Mouse (Mus musculus) kidney, embryonic 14.5 days (tissue): ENCODE results near the gene Otud7b. TPM values are rescaled to one million over a fixed set of nuclear protein-coding genes. Genes with fewer than 3 reads are reported as not detected.

Source experiments
- ATAC-seq: fragments of 200-750 bp; cut with Nextera tagmentation; 2 replicates; pipeline ENCODE4 v1.8.0; 2017; ENCODE audit warnings: moderate number of reproducible peaks, mild to moderate bottlenecking, moderate TSS enrichment, moderate library complexity; ENCODE audit not compliant: low FRiP score, low TSS enrichment
- H3K27ac ChIP-seq: fragments of 300-500 bp; sonication (generic); 2 replicates; pipeline ENCODE4 v1.5.1; 2014; ENCODE audit warnings: low read depth, mild to moderate bottlenecking, low read length, moderate library complexity, mixed read lengths
- H3K27me3 ChIP-seq: fragments of 300-500 bp; sonication (generic); 2 replicates; pipeline ENCODE4 v1.6.1; 2014; ENCODE audit warnings: mild to moderate bottlenecking, low read length; ENCODE audit not compliant: control insufficient read depth, insufficient read depth
- H3K36me3 ChIP-seq: fragments of 300-500 bp; sonication (generic); 2 replicates; pipeline ENCODE4 v1.6.1; 2014; ENCODE audit warnings: low read length, mixed read lengths; ENCODE audit not compliant: control insufficient read depth, insufficient read depth
- H3K4me1 ChIP-seq: fragments of 300-500 bp; sonication (generic); 2 replicates; pipeline ENCODE4 v1.6.1; 2014; ENCODE audit warnings: low read length, mixed read lengths; ENCODE audit not compliant: control insufficient read depth, insufficient read depth
- H3K4me2 ChIP-seq: fragments of 300-500 bp; sonication (generic); replicated peaks from 2 replicates; pipeline ENCODE4 v1.6.1; 2014; ENCODE audit warnings: low read depth, mild to moderate bottlenecking, low read length
- H3K4me3 ChIP-seq: fragments of 300-500 bp; sonication (generic); 2 replicates; pipeline ENCODE4 v1.5.1; 2014; ENCODE audit warnings: mild to moderate bottlenecking, low read length
- H3K9ac ChIP-seq: fragments of 300-500 bp; sonication (generic); 2 replicates; pipeline ENCODE4 v1.6.1; 2014; ENCODE audit warnings: low read depth, mild to moderate bottlenecking, low read length, moderate library complexity
- H3K9me3 ChIP-seq: fragments of 300-500 bp; sonication (generic); 2 replicates; pipeline ENCODE4 v1.6.1; 2016; ENCODE audit warnings: low read length; ENCODE audit not compliant: control insufficient read depth
- WGBS: fragments of 180-500 bp; shearing (Covaris S2); extraction: QIAGEN DNeasy Blood & Tissue Kit; methylation state at CpG from one replicate; pipeline ENCODE4 v1.1.7; 2014; 5-methylcytosine and 5-hydroxymethylcytosine counted together
- polyA plus RNA-seq: library from polyadenylated mRNA; unstranded; fragments of >200 nt; fragmentation: Nextera tagmentation; extraction: Ambion mirVana; gene quantifications from 2 replicates; pipeline ENCODE4 v1.2.1, GENCODE M21; 2014

The Otud7b gene
- polyA plus RNA-seq, 1 experiment from 2014 or later, result 18.1 TPM

- H3K9ac ChIP-seq, result no peak overlapping the region
- no peaks in the 10 kb centered on the region for H3K27me3 ChIP-seq
- no peak for ATAC-seq
- no peaks in the 10 kb centered on the region for H3K36me3 ChIP-seq
- H3K4me3 ChIP-seq, result no peak overlapping the region
- no peaks in the 10 kb centered on the region for H3K4me1 ChIP-seq
- 68% methylated on average over 6 of the region's 6 CpGs for WGBS
- no peak overlapping the region for H3K27ac ChIP-seq
- H3K9me3 ChIP-seq, result no peaks in the 10 kb centered on the region
- no peak overlapping the region for H3K4me2 ChIP-seq
These were observed 12.4 kb upstream of the Otud7b start for GRCm38 (mm10) chr3:96091966-96092365.

DNA sequence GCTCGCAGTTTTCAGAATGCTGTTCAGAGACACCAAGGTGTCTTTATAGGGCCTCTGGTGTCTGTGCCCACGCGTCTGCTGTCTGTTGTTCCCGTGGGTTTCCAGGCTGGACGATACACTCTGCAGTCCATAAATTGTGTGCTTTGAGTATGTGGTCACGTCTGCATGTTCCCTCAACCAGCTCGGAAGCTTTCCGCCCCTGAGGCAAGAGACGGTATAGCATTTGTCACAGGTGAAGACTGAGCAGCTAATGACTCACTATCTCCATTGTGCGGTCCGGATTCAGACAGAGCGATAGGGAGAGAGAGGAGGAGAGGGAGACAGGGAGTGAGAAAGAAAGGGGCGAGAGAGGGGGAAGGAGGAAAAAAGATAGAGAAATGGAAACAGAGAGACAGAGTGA lies 10.8 kb upstream of the Otud7b start:
- peak overlapping the region; percentile 23; the same call in 1 of the 2 replicates for H3K9ac ChIP-seq
- ATAC-seq, result no peak
- no peak overlapping the region for H3K27ac ChIP-seq
- H3K9me3 ChIP-seq, result no peaks in the 10 kb centered on the region
- WGBS, result 54% methylated on average over 13 of the region's 13 CpGs
- 0 out of 2 replicates have a peak, but pooled peaks cover 4% of the 10 kb centered on the region for H3K4me1 ChIP-seq
- no peak overlapping the region for H3K4me3 ChIP-seq
- no peak overlapping the region for H3K4me2 ChIP-seq
- H3K27me3 ChIP-seq, result no peaks in the 10 kb centered on the region
- no peaks in the 10 kb centered on the region for H3K36me3 ChIP-seq

DNA sequence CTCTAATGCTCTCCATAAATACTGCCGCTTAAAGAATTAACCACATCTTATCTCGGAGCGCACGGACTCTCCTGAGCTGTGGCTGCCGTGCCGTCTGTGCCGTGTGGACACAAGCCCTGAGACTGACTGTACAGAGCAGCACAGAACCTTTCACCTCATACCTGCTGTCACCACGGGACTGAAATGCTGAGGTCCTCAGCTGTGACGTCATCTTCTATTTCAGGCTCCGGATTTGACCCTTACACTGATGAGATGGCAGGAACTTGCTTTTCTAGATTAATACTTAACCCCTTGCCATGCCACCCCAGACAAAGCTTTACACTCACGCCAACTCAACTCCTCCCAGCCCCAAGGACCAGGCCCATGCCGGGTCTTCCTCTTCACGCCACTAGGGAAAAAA lies 10.1 kb upstream of the Otud7b start:
- no peaks in the 10 kb centered on the region for H3K9me3 ChIP-seq
- no peak overlapping the region for H3K27ac ChIP-seq
- 74% methylated on average over 13 of the region's 13 CpGs for WGBS
- H3K36me3 ChIP-seq, result no peaks in the 10 kb centered on the region
- no peak overlapping the region for H3K4me3 ChIP-seq
- no peak overlapping the region for H3K4me2 ChIP-seq
- H3K27me3 ChIP-seq, result no peaks in the 10 kb centered on the region
- 0 out of 2 replicates have a peak, but pooled peaks cover 4% of the 10 kb centered on the region for H3K4me1 ChIP-seq
- no peak overlapping the region for H3K9ac ChIP-seq
- no peak for ATAC-seq

GRCm38 (mm10) chr3:96098168-96098567 lies 6.2 kb upstream of the Otud7b start:
- no peak overlapping the region for H3K9ac ChIP-seq
- H3K36me3 ChIP-seq, result no peaks in the 10 kb centered on the region
- H3K9me3 ChIP-seq, result no peaks in the 10 kb centered on the region
- H3K4me1 ChIP-seq, result peaks cover 7% of the 10 kb centered on the region; the same call in 1 of the 2 replicates
- H3K4me2 ChIP-seq, result no peak overlapping the region
- no peaks in the 10 kb centered on the region for H3K27me3 ChIP-seq
- no peak overlapping the region for H3K4me3 ChIP-seq
- ATAC-seq, result no peak
- no peak overlapping the region for H3K27ac ChIP-seq
- 61% methylated on average over 4 of the region's 4 CpGs for WGBS

- Histone ChIP-seq H3K27ac (no peak overlapping the region), H3K9ac (no peak overlapping the region), H3K36me3 (no peaks in the 10 kb centered on the region), H3K4me2 (no peak overlapping the region), H3K4me3 (no peak overlapping the region), H3K4me1 (peaks cover 7% of the 10 kb centered on the region; the same call in 1 of the 2 replicates), H3K9me3 (no peaks in the 10 kb centered on the region), H3K27me3 (no peaks in the 10 kb centered on the region)
- WGBS, result 52% methylated on average over 7 of the region's 7 CpGs
- 0 out of 2 replicates have a peak, but pooled peaks have one; percentile 20 for ATAC-seq
These were observed 5.6 kb upstream of the Otud7b start for GRCm38 (mm10) chr3:96098616-96099267.

GRCm38 (mm10) chr3:96102100-96102872 lies 2.0 kb upstream of the Otud7b start:
- Histone ChIP-seq H3K27me3 (no peaks in the 10 kb centered on the region), H3K4me2 (peak overlapping the region; percentile 40), H3K9ac (no peak overlapping the region), H3K4me1 (peaks cover 17% of the 10 kb centered on the region; the same call in 1 of the 2 replicates), H3K9me3 (no peaks in the 10 kb centered on the region), H3K36me3 (no peaks in the 10 kb centered on the region), H3K4me3 (peak overlapping the region; percentile 10; the same call in 1 of the 2 replicates), H3K27ac (no peak overlapping the region)
- no peak for ATAC-seq
- 28% methylated on average over 14 of the region's 14 CpGs for WGBS

DNA sequence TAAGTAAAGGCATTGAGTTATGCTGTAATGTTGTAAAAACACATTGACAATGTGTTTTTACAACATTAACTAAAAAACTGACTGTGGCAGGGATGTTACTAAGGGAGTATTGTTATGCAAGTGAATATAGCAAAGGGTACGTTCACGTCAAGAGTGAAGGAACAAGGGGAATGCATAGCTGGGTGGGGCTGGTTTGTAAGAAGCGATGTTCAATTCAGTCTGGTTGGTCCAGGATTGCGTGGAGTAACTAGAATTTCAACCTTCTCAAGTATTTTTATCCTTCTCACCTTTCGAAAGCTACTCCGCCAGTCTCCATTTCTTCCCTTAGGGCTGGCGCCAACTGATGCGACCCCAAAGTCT lies 446 bp upstream of the Otud7b start:
- Histone ChIP-seq H3K27me3 (no peaks in the 10 kb centered on the region), H3K9me3 (no peaks in the 10 kb centered on the region), H3K4me3 (peak overlapping the region; percentile 87), H3K9ac (peak overlapping the region; percentile 89; the same call in 1 of the 2 replicates), H3K4me1 (peaks cover 12% of the 10 kb centered on the region; the same call in 1 of the 2 replicates), H3K36me3 (no peaks in the 10 kb centered on the region), H3K27ac (peak overlapping the region; percentile 95), H3K4me2 (peak overlapping the region; percentile 57)
- WGBS, result 3% methylated on average over 8 of the region's 8 CpGs
- peak; percentile 40 for ATAC-seq

- ATAC-seq, result no peak
- H3K4me1 ChIP-seq, result peaks cover 12% of the 10 kb centered on the region; the same call in 1 of the 2 replicates
- 6% methylated on average over 10 of the region's 10 CpGs for WGBS
- no peaks in the 10 kb centered on the region for H3K36me3 ChIP-seq
- peak overlapping the region; percentile 87 for H3K4me3 ChIP-seq
- no peaks in the 10 kb centered on the region for H3K9me3 ChIP-seq
- peak overlapping the region; percentile 89; the same call in 1 of the 2 replicates for H3K9ac ChIP-seq
- H3K4me2 ChIP-seq, result peak overlapping the region; percentile 57
- no peaks in the 10 kb centered on the region for H3K27me3 ChIP-seq
- peak overlapping the region; percentile 95; the same call in 1 of the 2 replicates for H3K27ac ChIP-seq
These were observed 963 bp downstream of the Otud7b start for GRCm38 (mm10) chr3:96105232-96105747.
